Mouse (Mus musculus): ENCODE data around the gene Nfkb2. TPM values are rescaled to one million over a fixed set of nuclear protein-coding genes. Genes with fewer than 3 reads are reported as not detected.

Gene Nfkb2
- total RNA-seq (2012; rRNA removed) (25.3 and 27.2 TPM in 2 replicates), polyA plus RNA-seq (2012; ENCODE audit: insufficient read depth in 1 of 2, insufficient read length in 2 of 2, low read depth in 1 of 2, low replicate concordance in 2 of 2, missing spikeins in 1 of 2) (10 to 100 TPM in 1 of 2 experiments, not detected in 1; 43.0 TPM)

GRCm38 (mm10) chr19:46304216-46304841 lies at the start of gene Nfkb2:
Nfkb2 (plus strand) TSS chr19:46304320.
- H3K4me3 ChIP-seq (ENCODE audit: control insufficient read depth in 1 of 2, insufficient read depth in 1 of 2, low read depth in 2 of 2, low read length in 2 of 2) = peak within 1 kb of the TSS; percentile 77 to 82
- no peaks in the 10 kb centered on the region for H3K27me3 ChIP-seq (ENCODE audit: control insufficient read depth in 1 of 2, insufficient read depth in 2 of 2, low read length in 2 of 2)
- H3K9me3 ChIP-seq (replicated peaks; ENCODE audit: insufficient read depth, low read length) = no peaks in the 10 kb centered on the region
- peak; percentile 99 for DNase-seq (ENCODE audit: low read depth, low spot score)
- peaks cover 3% of the 10 kb centered on the region; the same call in 1 of the 2 replicates for H3K79me2 ChIP-seq (ENCODE audit: control insufficient read depth, insufficient read depth, low read length, poor library complexity)
- H3K9ac ChIP-seq (ENCODE audit: control insufficient read depth, low read depth, low read length, poor library complexity, severe bottlenecking) = peak within 1 kb of the TSS; percentile 92
- H3K27ac ChIP-seq (ENCODE audit: control insufficient read depth, low read depth, low read length) = peak within 1 kb of the TSS; percentile 80
- peaks cover 0 to 14% of the 10 kb centered on the region in 2 experiments; a peak in 2 of 4 replicates for H3K36me3 ChIP-seq (ENCODE audit: control insufficient read depth in 1 of 2, insufficient read depth in 2 of 2, low read length in 2 of 2)
- peaks cover 6 to 20% of the 10 kb centered on the region in 2 experiments for H3K4me1 ChIP-seq (ENCODE audit: control insufficient read depth in 1 of 2, insufficient read depth in 2 of 2, low read length in 2 of 2)
- TF ChIP-seq GATA1 (IDR thresholded peaks at IDR 0.05; ENCODE audit: low read depth, low read length) (no peak), ZNF384 (IDR thresholded peaks at IDR 0.05; ENCODE audit: low read depth, low read length) (no peak), ZKSCAN1 (IDR thresholded peaks at IDR 0.05; ENCODE audit: low read depth, low read length) (no peak), MAFK (IDR thresholded peaks at IDR 0.05; ENCODE audit: borderline replicate concordance, low read depth, low read length) (no peak), MEF2A (IDR thresholded peaks at IDR 0.05; ENCODE audit: extremely low read depth, insufficient replicate concordance, low read depth, low read length, poor library complexity, severe bottlenecking) (no peak), EP300 (IDR thresholded peaks at IDR 0.05; ENCODE audit: low read depth in 1 of 2, low read length in 2 of 2) (peak; percentile 36 to 52; a peak in 1 of 4 replicates), CTCF (IDR thresholded peaks at IDR 0.05 in 2 of 3, conservative IDR thresholded peaks at IDR 0.05 in 1 of 3; ENCODE audit: control insufficient read depth in 1 of 3, insufficient read depth in 1 of 3, low read depth in 2 of 3, low read length in 3 of 3, poor library complexity in 1 of 3, severe bottlenecking in 1 of 3) (peak; percentile 96 to 97 (median 96)), JUND (IDR thresholded peaks at IDR 0.05; ENCODE audit: low read depth, low read length) (no peak), BHLHE40 (IDR thresholded peaks at IDR 0.05; ENCODE audit: borderline replicate concordance, low read depth, low read length) (peak; percentile 40; the same call in 1 of the 2 replicates), CHD1 (IDR thresholded peaks at IDR 0.05; ENCODE audit: low read depth, low read length) (no peak), GABPA (IDR thresholded peaks at IDR 0.05; ENCODE audit: low read depth, low read length) (no peak), MXI1 (IDR thresholded peaks at IDR 0.05; ENCODE audit: low read depth, low read length) (no peak; the same call in 1 of the 2 replicates), SIN3A (IDR thresholded peaks at IDR 0.05; ENCODE audit: low read length) (peak; percentile 94), TBP (IDR thresholded peaks at IDR 0.05; ENCODE audit: low read depth, low read length) (no peak), MAX (IDR thresholded peaks at IDR 0.05; ENCODE audit: low read length) (no peak; the same call in 1 of the 2 replicates), USF2 (IDR thresholded peaks at IDR 0.05; ENCODE audit: borderline replicate concordance in 1 of 2, insufficient read depth in 1 of 2, low read depth in 1 of 2, low read length in 2 of 2) (no peak), ZMIZ1 (IDR thresholded peaks at IDR 0.05; ENCODE audit: low read depth, low read length) (0 out of 2 replicates have a peak, but pooled peaks have one; percentile 11), ETS1 (IDR thresholded peaks at IDR 0.05; ENCODE audit: low read depth, low read length) (peak; percentile 64), NELFE (IDR thresholded peaks at IDR 0.05; ENCODE audit: low read depth, low read length) (peak; percentile 47), USF1 (IDR thresholded peaks at IDR 0.05; ENCODE audit: low read depth, low read length) (no peak), RAD21 (IDR thresholded peaks at IDR 0.05; ENCODE audit: low read depth, low read length) (peak; percentile 74), POLR2AphosphoS5 (IDR thresholded peaks at IDR 0.05; ENCODE audit: borderline replicate concordance, low read depth, low read length) (no peak), MAZ (IDR thresholded peaks at IDR 0.05; ENCODE audit: low read depth, low read length) (peak; percentile 98), HCFC1 (IDR thresholded peaks at IDR 0.05; ENCODE audit: low read depth, low read length) (peak; percentile 63), E2F4 (IDR thresholded peaks at IDR 0.05; ENCODE audit: borderline replicate concordance, low read depth, low read length) (no peak), MYC (IDR thresholded peaks at IDR 0.05; ENCODE audit: low read depth, low read length) (no peak; the same call in 1 of the 2 replicates), UBTF (IDR thresholded peaks at IDR 0.05; ENCODE audit: borderline replicate concordance, insufficient read depth, low read depth, low read length) (no peak), CHD2 (IDR thresholded peaks at IDR 0.05; ENCODE audit: low read length) (peak; percentile 70), RCOR1 (IDR thresholded peaks at IDR 0.05; ENCODE audit: low read depth, low read length) (peak; percentile 59; the same call in 1 of the 2 replicates), TCF12 (IDR thresholded peaks at IDR 0.05; ENCODE audit: low read depth, low read length) (no peak), NRF1 (IDR thresholded peaks at IDR 0.05; ENCODE audit: insufficient read depth, low read depth, low read length, poor library complexity, severe bottlenecking) (peak; percentile 60), ZC3H11A (IDR thresholded peaks at IDR 0.05; ENCODE audit: low read depth, low read length) (peak; percentile 61; the same call in 1 of the 2 replicates), POLR2A (IDR thresholded peaks at IDR 0.05; ENCODE audit: control insufficient read depth in 1 of 2, insufficient read depth in 1 of 2, low read depth in 1 of 2, low read length in 2 of 2, poor library complexity in 1 of 2) (peak; percentile 62 to 77; a peak in 3 of 4 replicates), ELF1 (IDR thresholded peaks at IDR 0.05; ENCODE audit: low read depth, low read length) (peak; percentile 81), SMC3 (IDR thresholded peaks at IDR 0.05; ENCODE audit: low read depth, low read length) (peak; percentile 87)

Data from MEL (cell line).